Mouse (Mus musculus) limb, embryonic 11.5 days (tissue): Measurements from ENCODE around the gene Bex4. TPM values are rescaled to one million over a fixed set of nuclear protein-coding genes. Genes with fewer than 3 reads are reported as not detected.

Experiments used
- ATAC-seq: fragments of 200-750 bp; cut with Nextera tagmentation; 2 replicates; pipeline ENCODE4 v1.8.0; 2017; ENCODE audit warnings: low read depth; ENCODE audit not compliant: insufficient number of reproducible peaks, low FRiP score, low TSS enrichment
- DNase-seq: peaks from one replicate; pipeline ENCODE4 v3.0.0-alpha.2; 2015; ENCODE audit warnings: low spot score
- H3K27ac ChIP-seq: fragments of 300-500 bp; sonication (generic); replicated peaks from 2 replicates; pipeline ENCODE4 v1.5.1; 2014; ENCODE audit warnings: low read depth, mild to moderate bottlenecking, low read length
- H3K27me3 ChIP-seq: fragments of 300-500 bp; sonication (generic); 2 replicates; pipeline ENCODE4 v1.6.1; 2014; ENCODE audit warnings: mild to moderate bottlenecking, low read length, mixed read lengths; ENCODE audit not compliant: control insufficient read depth, insufficient read depth
- H3K36me3 ChIP-seq: fragments of 300-500 bp; sonication (generic); 2 replicates; pipeline ENCODE4 v1.6.1; 2014; ENCODE audit warnings: mild to moderate bottlenecking, low read length, moderate library complexity, mixed read lengths; ENCODE audit not compliant: control insufficient read depth, insufficient read depth
- H3K4me1 ChIP-seq: fragments of 300-500 bp; sonication (generic); 2 replicates; pipeline ENCODE4 v1.6.1; 2014; ENCODE audit warnings: low read length, mixed read lengths; ENCODE audit not compliant: control insufficient read depth, insufficient read depth
- H3K4me2 ChIP-seq: fragments of 300-500 bp; sonication (generic); 2 replicates; pipeline ENCODE4 v1.6.1; 2014; ENCODE audit warnings: low read depth, mild to moderate bottlenecking, moderate library complexity; ENCODE audit not compliant: severe bottlenecking
- H3K4me3 ChIP-seq: fragments of 300-500 bp; sonication (generic); 2 replicates; pipeline ENCODE4 v1.5.1; 2014; ENCODE audit warnings: low read depth, low read length
- H3K9ac ChIP-seq: fragments of 300-500 bp; sonication (generic); 2 replicates; pipeline ENCODE4 v1.6.1; 2014; ENCODE audit warnings: mild to moderate bottlenecking, low read length
- H3K9me3 ChIP-seq: fragments of 300-500 bp; sonication (generic); 2 replicates; pipeline ENCODE4 v1.6.1; 2016; ENCODE audit warnings: low read length; ENCODE audit not compliant: control insufficient read depth
- WGBS: fragments of 180-500 bp; shearing (Covaris S2); extraction: QIAGEN DNeasy Blood & Tissue Kit; methylation state at CpG from one replicate; pipeline ENCODE4 v1.1.7; 2014; 5-methylcytosine and 5-hydroxymethylcytosine counted together
- microRNA-seq: library from miRNA; unstranded; fragments of <30 nt; microRNA quantifications from one replicate; pipeline ENCODE4, GENCODE M21; 2016
- polyA plus RNA-seq: library from polyadenylated mRNA; unstranded; fragments of >200 nt; fragmentation: Nextera tagmentation; extraction: Ambion mirVana; gene quantifications from 2 replicates; pipeline ENCODE4 v1.2.1, GENCODE M21; 2014

Gene Bex4
- polyA plus RNA-seq, 1 experiment from 2014 or later = 81.7 TPM

DNA sequence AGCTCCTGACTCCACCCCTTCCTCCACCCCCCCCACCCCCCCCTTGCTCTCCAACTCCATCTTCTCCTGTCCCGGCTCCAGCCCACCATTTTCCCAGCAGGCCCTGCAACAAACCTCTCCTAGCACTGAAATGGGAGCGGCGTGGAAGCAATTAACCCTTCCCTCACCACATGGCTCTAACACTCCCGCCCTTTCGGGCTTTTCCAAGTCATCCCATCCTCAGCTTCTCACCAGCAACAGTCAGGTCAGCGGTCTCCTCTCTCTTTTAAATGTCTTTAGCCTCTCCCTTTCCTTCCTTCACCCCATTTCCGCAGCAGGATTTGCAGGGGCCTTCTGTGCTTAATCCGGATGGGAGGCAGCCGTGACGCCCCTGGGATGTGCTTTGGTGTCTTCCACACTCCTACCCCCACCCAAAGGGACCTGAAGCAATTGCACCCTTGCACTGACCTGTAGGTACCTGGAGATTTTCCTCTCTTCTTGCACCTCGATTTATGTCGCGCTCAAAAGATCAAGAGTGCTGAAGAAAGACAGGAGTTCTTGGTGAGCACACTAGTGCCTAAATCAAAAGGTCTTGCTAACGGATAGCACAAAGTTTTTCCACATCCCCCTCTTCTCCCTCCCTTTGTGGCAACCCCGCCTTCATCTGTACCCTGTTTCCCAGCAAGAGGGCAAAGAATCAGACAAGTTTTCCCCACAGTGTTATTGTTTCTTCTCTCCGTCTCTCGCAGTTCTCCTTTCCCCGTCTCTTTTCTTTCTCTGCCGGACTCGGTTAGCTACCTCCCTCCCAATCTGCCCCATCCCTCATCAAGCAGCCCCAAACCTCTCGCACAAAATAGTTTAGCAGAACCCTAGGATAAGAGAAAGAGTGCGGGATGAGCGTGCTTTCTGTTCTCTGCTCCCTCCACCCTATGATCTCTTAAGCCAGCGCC lies 32.7 kb downstream of the Bex4 start:
- Histone ChIP-seq H3K27ac (peak overlapping the region; percentile 56; the same call in 1 of the 2 replicates), H3K9me3 (no peaks in the 10 kb centered on the region), H3K4me1 (no peaks in the 10 kb centered on the region), H3K4me2 (peak overlapping the region; percentile 39), H3K9ac (peak overlapping the region; percentile 70), H3K4me3 (peak overlapping the region; percentile 35), H3K36me3 (no peaks in the 10 kb centered on the region), H3K27me3 (no peaks in the 10 kb centered on the region)
- peak; percentile 75 for DNase-seq
- peak; percentile 69; the same call in 1 of the 2 replicates for ATAC-seq
- WGBS = 19% methylated on average over 24 of the region's 24 CpGs

- Histone ChIP-seq H3K27me3 (no peaks in the 10 kb centered on the region), H3K27ac (peak within 1 kb of the TSS; percentile 56; the same call in 1 of the 2 replicates), H3K4me1 (no peaks in the 10 kb centered on the region), H3K4me2 (peak within 1 kb of the TSS; percentile 39), H3K36me3 (no peaks in the 10 kb centered on the region), H3K9me3 (no peaks in the 10 kb centered on the region), H3K9ac (peak within 1 kb of the TSS; percentile 70), H3K4me3 (peak within 1 kb of the TSS; percentile 35)
- 21% methylated on average over 10 of the region's 10 CpGs for WGBS
- DNase-seq = peak; percentile 72
- peak; percentile 96 for ATAC-seq
Measured at GRCm38 (mm10) chrX:136172118-136172551, 33.3 kb downstream of the Bex4 start, which contains the start of gene Tceal8. Tceal8 (minus strand) TSS chrX:136172342.

DNA sequence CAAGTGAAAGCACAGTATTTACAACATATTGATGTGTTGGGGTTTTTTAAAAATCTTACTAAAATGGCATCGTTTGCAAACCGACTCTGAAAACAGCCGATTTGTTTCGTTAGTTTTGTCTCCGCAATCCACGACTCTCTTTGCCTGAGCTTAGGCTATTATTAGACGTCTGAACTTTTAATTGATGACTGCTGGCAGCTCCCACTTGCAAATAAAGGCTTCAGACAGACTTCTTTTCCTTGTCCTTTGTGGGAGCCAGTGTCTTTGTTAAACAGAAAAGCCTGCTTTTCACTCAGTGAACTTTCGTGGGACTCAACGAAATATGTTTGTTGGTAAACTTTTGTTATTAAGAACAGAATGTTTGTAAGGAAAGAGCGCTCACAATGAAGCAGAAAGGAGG lies 34.0 kb downstream of the Bex4 start:
- WGBS = 27% methylated on average over 10 of the region's 10 CpGs
- H3K4me2 ChIP-seq = peak overlapping the region; percentile 34; the same call in 1 of the 2 replicates
- no peaks in the 10 kb centered on the region for H3K36me3 ChIP-seq
- H3K9me3 ChIP-seq = no peaks in the 10 kb centered on the region
- DNase-seq (peak; percentile 21), ATAC-seq (no peak)
- no peak overlapping the region for H3K27ac ChIP-seq
- H3K4me3 ChIP-seq = peak overlapping the region; percentile 35; the same call in 1 of the 2 replicates
- H3K9ac ChIP-seq = peak overlapping the region; percentile 22; the same call in 1 of the 2 replicates
- no peaks in the 10 kb centered on the region for H3K27me3 ChIP-seq
- H3K4me1 ChIP-seq = no peaks in the 10 kb centered on the region

DNA sequence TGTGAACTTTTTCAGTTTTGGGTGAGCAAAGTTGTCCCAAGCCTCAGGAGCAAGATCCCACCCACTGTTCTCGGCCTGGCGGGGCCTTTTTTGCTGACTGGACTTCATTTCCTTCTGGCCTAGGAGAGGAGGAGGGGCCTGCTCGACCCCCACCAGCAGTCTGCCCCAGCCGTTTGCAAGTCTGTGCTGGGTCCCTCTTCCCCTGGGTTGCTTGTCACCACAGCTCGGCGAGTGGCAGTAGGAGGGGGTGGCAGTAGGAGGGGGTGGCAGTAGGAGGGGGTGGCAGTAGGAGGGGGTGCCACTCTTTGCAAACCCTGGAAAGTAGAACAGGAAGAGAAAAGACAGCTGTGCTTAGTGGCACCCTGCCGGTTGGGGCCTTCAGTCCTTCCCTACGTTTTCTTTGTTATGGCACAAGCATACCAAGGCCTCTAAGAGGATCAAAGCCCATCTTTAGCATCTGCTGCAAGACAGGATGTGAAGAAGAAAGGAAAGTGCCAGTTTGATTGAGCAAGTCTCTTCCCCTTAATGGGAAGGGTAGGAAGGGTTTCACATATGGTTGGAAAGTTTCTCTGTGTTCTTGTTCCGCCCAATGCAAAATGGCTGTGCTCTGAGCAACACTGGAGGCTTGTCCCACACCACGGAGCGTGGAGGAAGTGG lies 42.2 kb downstream of the Bex4 start:
- Histone ChIP-seq H3K4me2 (no peak overlapping the region), H3K9ac (no peak overlapping the region), H3K36me3 (no peaks in the 10 kb centered on the region), H3K9me3 (no peaks in the 10 kb centered on the region), H3K4me3 (no peak overlapping the region), H3K27me3 (no peaks in the 10 kb centered on the region), H3K27ac (no peak overlapping the region), H3K4me1 (no peaks in the 10 kb centered on the region)
- DNase-seq = peak; percentile 39
- no peak for ATAC-seq
- WGBS = 33% methylated on average over 10 of the region's 11 CpGs

- DNase-seq (no peak), ATAC-seq (no peak)
- 88% methylated on average over 1 of the region's 1 CpGs for WGBS
- no peaks in the 10 kb centered on the region for H3K36me3 ChIP-seq
- H3K4me3 ChIP-seq = no peak overlapping the region
- H3K4me1 ChIP-seq = no peaks in the 10 kb centered on the region
- no peak overlapping the region for H3K4me2 ChIP-seq
- no peaks in the 10 kb centered on the region for H3K9me3 ChIP-seq
- H3K27me3 ChIP-seq = no peaks in the 10 kb centered on the region
- H3K9ac ChIP-seq = no peak overlapping the region
- H3K27ac ChIP-seq = no peak overlapping the region
Measured at GRCm38 (mm10) chrX:136183107-136183506, 44.3 kb downstream of the Bex4 start.

Small RNA genes lying within 50 kb of the gene (microRNA-seq; reads per million reads assigned to microRNA genes)
- gene Mir6383 = not detected

Other genes with a start within 250 kb of the Bex4 start
- 101 and 102 TPM in 2 replicates for gene Arxes2, start 145.2 kb upstream of the Bex4 start, polyA plus RNA-seq
- gene Arxes1, start 105.6 kb upstream of the Bex4 start, polyA plus RNA-seq = 47.7 and 52.3 TPM in 2 replicates
- gene Bex2, start 70.8 kb upstream of the Bex4 start, polyA plus RNA-seq = 242 and 252 TPM in 2 replicates
- 0.07 and 0.09 TPM in 2 replicates for gene Nxf3, start 53.7 kb upstream of the Bex4 start, polyA plus RNA-seq
- 225 and 230 TPM in 2 replicates for gene Tceal8, start 33.3 kb downstream of the Bex4 start, polyA plus RNA-seq
- 1.8 and 1.9 TPM in 2 replicates for gene Tceal5, start 64.9 kb downstream of the Bex4 start, polyA plus RNA-seq
- 1.2 and 1.8 TPM in 2 replicates for gene Tceal7, start 75.8 kb downstream of the Bex4 start, polyA plus RNA-seq
- 88.1 and 98.7 TPM in 2 replicates for gene Bex1, start 76.5 kb downstream of the Bex4 start, polyA plus RNA-seq
- gene Tceal9, start 106.1 kb downstream of the Bex4 start, polyA plus RNA-seq = 714 and 733 TPM in 2 replicates
- gene Bex3, start 131.3 kb downstream of the Bex4 start, polyA plus RNA-seq = 681 and 702 TPM in 2 replicates